Mouse (Mus musculus) neural tube, embryonic 14.5 days (tissue): Measurements from ENCODE around the gene Anks1b. TPM values are rescaled to one million over a fixed set of nuclear protein-coding genes. Genes with fewer than 3 reads are reported as not detected.
A peak's percentile ranks its signal among the peaks of the same experiment; 100 is the strongest.

Source experiments
- ATAC-seq: fragments of 200-750 bp; cut with Nextera tagmentation; 2 replicates; pipeline ENCODE4 v1.8.0; 2017; ENCODE audit warnings: low read depth, mild to moderate bottlenecking, moderate TSS enrichment, moderate library complexity
- H3K27ac ChIP-seq: fragments of 300-500 bp; sonication (generic); 2 replicates; pipeline ENCODE4 v1.5.1; 2014; ENCODE audit warnings: low read depth, mild to moderate bottlenecking, control low read depth, low read length, moderate library complexity, mixed read lengths
- H3K27me3 ChIP-seq: fragments of 300-500 bp; sonication (generic); 2 replicates; pipeline ENCODE4 v1.6.1; 2014; ENCODE audit warnings: low read length; ENCODE audit not compliant: control insufficient read depth, insufficient read depth
- H3K36me3 ChIP-seq: fragments of 300-500 bp; sonication (generic); 2 replicates; pipeline ENCODE4 v1.6.1; 2014; ENCODE audit warnings: low read length, mixed read lengths; ENCODE audit not compliant: control insufficient read depth, insufficient read depth
- H3K4me1 ChIP-seq: fragments of 300-500 bp; sonication (generic); 2 replicates; pipeline ENCODE4 v1.6.1; 2014; ENCODE audit warnings: low read length; ENCODE audit not compliant: control insufficient read depth, insufficient read depth
- H3K4me2 ChIP-seq: fragments of 300-500 bp; sonication (generic); 2 replicates; pipeline ENCODE4 v1.6.1; 2014; ENCODE audit warnings: mild to moderate bottlenecking, low read depth, low read length, control low read depth
- H3K4me3 ChIP-seq: fragments of 300-500 bp; sonication (generic); 2 replicates; pipeline ENCODE4 v1.5.1; 2014; ENCODE audit warnings: low read depth, low read length, control low read depth, mixed read lengths
- H3K9ac ChIP-seq: fragments of 300-500 bp; sonication (generic); replicated peaks from 2 replicates; pipeline ENCODE4 v1.6.1; 2014; ENCODE audit warnings: low read depth, mild to moderate bottlenecking, control low read depth, low read length, mixed read lengths
- H3K9me3 ChIP-seq: fragments of 300-500 bp; sonication (generic); 2 replicates; pipeline ENCODE4 v1.6.1; 2016; ENCODE audit warnings: low read length; ENCODE audit not compliant: control insufficient read depth
- WGBS: fragments of 180-500 bp; shearing (Covaris S2); extraction: QIAGEN DNeasy Blood & Tissue Kit; methylation state at CpG from one replicate; pipeline ENCODE4 v1.1.7; 2014; 5-methylcytosine and 5-hydroxymethylcytosine counted together
- polyA plus RNA-seq: library from polyadenylated mRNA; unstranded; fragments of >200 nt; fragmentation: Nextera tagmentation; extraction: Ambion mirVana; gene quantifications from 2 replicates; pipeline ENCODE4 v1.2.1, GENCODE M21; 2014

Gene Anks1b
- polyA plus RNA-seq, 1 experiment from 2014 or later: 79.1 TPM

- ATAC-seq: no peak
- Histone ChIP-seq H3K9me3 (no peaks in the 10 kb centered on the region), H3K27ac (no peak overlapping the region), H3K4me2 (no peak overlapping the region), H3K27me3 (no peaks in the 10 kb centered on the region), H3K4me1 (no peaks in the 10 kb centered on the region), H3K4me3 (no peak overlapping the region), H3K9ac (no peak overlapping the region), H3K36me3 (no peaks in the 10 kb centered on the region)
- WGBS: 11% methylated on average over 5 of the region's 5 CpGs
Observed at GRCm38 (mm10) chr10:90709602-90709931, 836.3 kb downstream of the Anks1b start.

- WGBS: 52% methylated on average over 11 of the region's 11 CpGs
- Histone ChIP-seq H3K9ac (no peak overlapping the region), H3K36me3 (no peaks in the 10 kb centered on the region), H3K4me3 (no peak overlapping the region), H3K27me3 (no peaks in the 10 kb centered on the region), H3K9me3 (no peaks in the 10 kb centered on the region), H3K4me2 (no peak overlapping the region), H3K27ac (no peak overlapping the region), H3K4me1 (no peaks in the 10 kb centered on the region)
- ATAC-seq: no peak
Observed at GRCm38 (mm10) chr10:90717961-90718360, 844.7 kb downstream of the Anks1b start.

- no peaks in the 10 kb centered on the region for H3K4me1 ChIP-seq
- no peaks in the 10 kb centered on the region for H3K36me3 ChIP-seq
- no peak overlapping the region for H3K27ac ChIP-seq
- H3K27me3 ChIP-seq: no peaks in the 10 kb centered on the region
- no peak overlapping the region for H3K4me3 ChIP-seq
- no peak overlapping the region for H3K4me2 ChIP-seq
- WGBS: 90% methylated on average over 9 of the region's 9 CpGs
- ATAC-seq: no peak
- no peak overlapping the region for H3K9ac ChIP-seq
- H3K9me3 ChIP-seq: no peaks in the 10 kb centered on the region
Observed at GRCm38 (mm10) chr10:90718684-90719083, 845.4 kb downstream of the Anks1b start.

GRCm38 (mm10) chr10:90719996-90720395 is 846.7 kb downstream of the Anks1b start:
- Histone ChIP-seq H3K27me3 (no peaks in the 10 kb centered on the region), H3K9ac (no peak overlapping the region), H3K4me2 (no peak overlapping the region), H3K27ac (no peak overlapping the region), H3K9me3 (no peaks in the 10 kb centered on the region), H3K36me3 (no peaks in the 10 kb centered on the region), H3K4me1 (no peaks in the 10 kb centered on the region), H3K4me3 (no peak overlapping the region)
- no peak for ATAC-seq
- 36% methylated on average over 4 of the region's 4 CpGs for WGBS

GRCm38 (mm10) chr10:90723071-90723494 is 849.8 kb downstream of the Anks1b start:
- Histone ChIP-seq H3K27me3 (no peaks in the 10 kb centered on the region), H3K4me2 (no peak overlapping the region), H3K9me3 (no peaks in the 10 kb centered on the region), H3K36me3 (no peaks in the 10 kb centered on the region), H3K27ac (no peak overlapping the region), H3K4me1 (no peaks in the 10 kb centered on the region), H3K9ac (no peak overlapping the region), H3K4me3 (no peak overlapping the region)
- ATAC-seq: no peak
- WGBS: 72% methylated on average over 5 of the region's 5 CpGs

- no peaks in the 10 kb centered on the region for H3K27me3 ChIP-seq
- no peak overlapping the region for H3K27ac ChIP-seq
- no peaks in the 10 kb centered on the region for H3K9me3 ChIP-seq
- 79% methylated on average over 13 of the region's 13 CpGs for WGBS
- no peak for ATAC-seq
- H3K4me1 ChIP-seq: no peaks in the 10 kb centered on the region
- no peak overlapping the region for H3K4me3 ChIP-seq
- no peak overlapping the region for H3K9ac ChIP-seq
- H3K36me3 ChIP-seq: no peaks in the 10 kb centered on the region
- H3K4me2 ChIP-seq: no peak overlapping the region
Observed at GRCm38 (mm10) chr10:90723941-90724341, 850.6 kb downstream of the Anks1b start.

- H3K4me3 ChIP-seq: no peak overlapping the region
- no peaks in the 10 kb centered on the region for H3K27me3 ChIP-seq
- H3K4me2 ChIP-seq: no peak overlapping the region
- H3K9ac ChIP-seq: no peak overlapping the region
- H3K9me3 ChIP-seq: no peaks in the 10 kb centered on the region
- H3K4me1 ChIP-seq: no peaks in the 10 kb centered on the region
- no peaks in the 10 kb centered on the region for H3K36me3 ChIP-seq
- WGBS: 86% methylated on average over 1 of the region's 1 CpGs
- H3K27ac ChIP-seq: no peak overlapping the region
- no peak for ATAC-seq
Observed at GRCm38 (mm10) chr10:90724931-90725330, 851.6 kb downstream of the Anks1b start.

GRCm38 (mm10) chr10:90728401-90729358 is 855.4 kb downstream of the Anks1b start:
- peak; percentile 75 for ATAC-seq
- 27% methylated on average over 22 of the region's 22 CpGs for WGBS
- Histone ChIP-seq H3K4me1 (no peaks in the 10 kb centered on the region), H3K36me3 (no peaks in the 10 kb centered on the region), H3K4me2 (peak overlapping the region; percentile 37), H3K27ac (no peak overlapping the region), H3K9ac (no peak overlapping the region; the same call in 1 of the 2 replicates), H3K9me3 (no peaks in the 10 kb centered on the region), H3K4me3 (no peak overlapping the region), H3K27me3 (no peaks in the 10 kb centered on the region)

GRCm38 (mm10) chr10:90729527-90729926 is 856.2 kb downstream of the Anks1b start:
- no peak overlapping the region for H3K27ac ChIP-seq
- 52% methylated on average over 10 of the region's 10 CpGs for WGBS
- H3K4me1 ChIP-seq: no peaks in the 10 kb centered on the region
- no peak overlapping the region for H3K4me3 ChIP-seq
- no peaks in the 10 kb centered on the region for H3K36me3 ChIP-seq
- H3K27me3 ChIP-seq: no peaks in the 10 kb centered on the region
- H3K9me3 ChIP-seq: no peaks in the 10 kb centered on the region
- ATAC-seq: no peak
- H3K4me2 ChIP-seq: no peak overlapping the region
- H3K9ac ChIP-seq: no peak overlapping the region
